In the genomic region with DNA sequence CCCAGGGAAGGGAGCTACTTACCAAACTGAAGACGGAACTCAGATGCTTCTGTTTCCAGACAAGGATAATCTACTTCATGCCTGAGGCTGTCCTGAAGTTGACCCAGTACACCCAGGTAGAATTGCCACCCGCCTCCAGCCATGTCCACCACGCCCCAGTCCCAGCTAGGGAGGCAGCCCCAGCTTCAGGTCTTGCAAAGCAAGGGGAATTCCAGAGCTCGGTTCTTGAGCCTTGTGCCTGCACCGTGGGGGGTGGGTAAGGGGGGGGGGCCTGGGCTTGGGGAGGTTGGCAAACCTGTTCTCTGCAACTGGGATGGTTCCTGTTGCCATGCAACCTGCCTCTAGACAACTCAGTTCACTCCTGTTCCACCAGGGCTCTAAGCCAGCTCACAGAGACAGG, we compare ENCODE assay signal across 14 mouse cellular contexts. TPM values are rescaled to one million over a fixed set of nuclear protein-coding genes. Genes with fewer than 3 reads are reported as not detected.
DNase-seq lines count a peak whose midpoint lies in the region; ATAC-seq and TF ChIP-seq lines count a peak whose summit lies in the region.
"Had no signal": no experiment of that assay in that cellular context is flagged by ENCODE, and none has a peak within 500 bp of the region (broad histone marks: within the 10 kb centered on the region; RNA-seq: fewer than 3 reads in every experiment).

No protein-coding gene starts in this region.

- H3K4me3 ChIP-seq in kidney, embryonic 15.5 days (replicated peaks) = peak overlapping the region; percentile 52
- H3K4me3 ChIP-seq in midbrain, embryonic 16.5 days (ENCODE audit: low read depth, low read length) = no peak overlapping the region
- no peak overlapping the region for H3K4me3 ChIP-seq in midbrain, embryonic 11.5 days (ENCODE audit: low read depth, low read length)
- no peak overlapping the region for H3K4me3 ChIP-seq in hindbrain, postnatal 0 days (ENCODE audit: low read length)
- peak overlapping the region; percentile 58; the same call in 1 of the 2 replicates for H3K4me3 ChIP-seq in stomach, embryonic 15.5 days (replicated peaks)

- no peaks in the 10 kb centered on the region for H3K36me3 ChIP-seq in kidney, embryonic 15.5 days
- H3K36me3 ChIP-seq in midbrain, embryonic 16.5 days (ENCODE audit: control insufficient read depth, insufficient read depth, low read length) = no peaks in the 10 kb centered on the region
- H3K36me3 ChIP-seq in midbrain, embryonic 11.5 days (ENCODE audit: control insufficient read depth, insufficient read depth, low read length) = no peaks in the 10 kb centered on the region
- no peaks in the 10 kb centered on the region for H3K36me3 ChIP-seq in hindbrain, postnatal 0 days (ENCODE audit: insufficient read depth, low read length)
- H3K36me3 ChIP-seq in stomach, embryonic 15.5 days = no peaks in the 10 kb centered on the region

- H3K27me3 ChIP-seq in kidney, embryonic 15.5 days = peaks cover 88% of the 10 kb centered on the region
- H3K27me3 ChIP-seq in midbrain, embryonic 16.5 days (ENCODE audit: control insufficient read depth, insufficient read depth, low read depth, low read length) = peaks cover 44% of the 10 kb centered on the region
- peaks cover 57% of the 10 kb centered on the region for H3K27me3 ChIP-seq in midbrain, embryonic 11.5 days (ENCODE audit: control insufficient read depth, insufficient read depth, low read length)
- H3K27me3 ChIP-seq in hindbrain, postnatal 0 days (ENCODE audit: insufficient read depth, low read length) = peaks cover 16% of the 10 kb centered on the region
- H3K27me3 ChIP-seq in stomach, embryonic 15.5 days (replicated peaks) = peaks cover 46% of the 10 kb centered on the region

- no peak for DNase-seq in kidney, postnatal 10 days
- DNase-seq in midbrain, embryonic 11.5 days (ENCODE audit: low spot score, missing footprints) = no peak
- no peak for DNase-seq in hindbrain, postnatal 0 days (ENCODE audit: low spot score)
- no peak for DNase-seq in thymus, postnatal 14 days
- no peak for DNase-seq in left cerebral cortex, postnatal 25 days (ENCODE audit: low spot score in 2 of 2)
- DNase-seq: cerebellum, adult 8-10 months; gastrocnemius, postnatal 25 days; kidney, postnatal 25 days; left cerebral cortex, postnatal 4 days; right cerebral cortex, postnatal 14 days had no signal

- no peak overlapping the region for H3K9ac ChIP-seq in kidney, embryonic 15.5 days
- H3K9ac ChIP-seq in midbrain, embryonic 16.5 days (ENCODE audit: low read depth, low read length) = no peak overlapping the region
- no peak overlapping the region for H3K9ac ChIP-seq in midbrain, embryonic 11.5 days (ENCODE audit: low read length)
- no peak overlapping the region for H3K9ac ChIP-seq in hindbrain, postnatal 0 days (replicated peaks; ENCODE audit: low read length)
- no peak overlapping the region for H3K9ac ChIP-seq in stomach, embryonic 15.5 days

- intact Hi-C loops in left cerebral cortex, postnatal 25 days (cut with DNase I) = loop anchor here (5.0 kb wide), 1 partner anchor 37 kb away; no protein-coding TSS in a partner anchor

- ATAC-seq in kidney, embryonic 15.5 days (replicated peaks; ENCODE audit: low FRiP score) = no peak
- no peak for ATAC-seq in midbrain, embryonic 16.5 days
- ATAC-seq in midbrain, embryonic 11.5 days (ENCODE audit: low FRiP score) = no peak
- no peak for ATAC-seq in hindbrain, postnatal 0 days
- ATAC-seq in stomach, embryonic 15.5 days (ENCODE audit: insufficient read depth, low FRiP score, low read depth) = no peak

- peaks cover 76% of the 10 kb centered on the region for H3K4me1 ChIP-seq in kidney, embryonic 15.5 days
- peaks cover 28% of the 10 kb centered on the region for H3K4me1 ChIP-seq in midbrain, embryonic 16.5 days (ENCODE audit: control insufficient read depth, insufficient read depth, low read length)
- peaks cover 26% of the 10 kb centered on the region for H3K4me1 ChIP-seq in midbrain, embryonic 11.5 days (ENCODE audit: control insufficient read depth, insufficient read depth, low read length)
- peaks cover 10% of the 10 kb centered on the region; the same call in 1 of the 2 replicates for H3K4me1 ChIP-seq in hindbrain, postnatal 0 days (ENCODE audit: insufficient read depth, low read length)
- H3K4me1 ChIP-seq in stomach, embryonic 15.5 days = peaks cover 33% of the 10 kb centered on the region

- no peak for TF ChIP-seq CTCF in hindbrain, postnatal 0 days (IDR thresholded peaks at IDR 0.05; ENCODE audit: low read depth)

- no peaks in the 10 kb centered on the region for H3K9me3 ChIP-seq in kidney, embryonic 15.5 days (replicated peaks)
- no peaks in the 10 kb centered on the region for H3K9me3 ChIP-seq in midbrain, embryonic 16.5 days (replicated peaks; ENCODE audit: control insufficient read depth, low read length, poor library complexity, severe bottlenecking)
- H3K9me3 ChIP-seq in midbrain, embryonic 11.5 days (ENCODE audit: control insufficient read depth, low read length) = no peaks in the 10 kb centered on the region
- H3K9me3 ChIP-seq in hindbrain, postnatal 0 days (ENCODE audit: low read length) = no peaks in the 10 kb centered on the region
- H3K9me3 ChIP-seq in stomach, embryonic 15.5 days = no peaks in the 10 kb centered on the region

- 36% methylated on average over 5 of the region's 5 CpGs for WGBS in kidney, embryonic 15.5 days
- 25% methylated on average over 5 of the region's 5 CpGs for WGBS in midbrain, embryonic 16.5 days
- 14% methylated on average over 5 of the region's 5 CpGs for WGBS in midbrain, embryonic 11.5 days
- 22% methylated on average over 5 of the region's 5 CpGs for WGBS in hindbrain, postnatal 0 days
- 30% methylated on average over 5 of the region's 5 CpGs for WGBS in stomach, embryonic 15.5 days

- H3K27ac ChIP-seq in kidney, embryonic 15.5 days = no peak overlapping the region
- H3K27ac ChIP-seq in midbrain, embryonic 16.5 days (ENCODE audit: low read length) = no peak overlapping the region
- H3K27ac ChIP-seq in midbrain, embryonic 11.5 days (ENCODE audit: low read depth, low read length) = no peak overlapping the region
- no peak overlapping the region for H3K27ac ChIP-seq in hindbrain, postnatal 0 days
- H3K27ac ChIP-seq in stomach, embryonic 15.5 days = no peak overlapping the region; the same call in 1 of the 2 replicates

- peak overlapping the region; percentile 78 for H3K4me2 ChIP-seq in kidney, embryonic 15.5 days
- H3K4me2 ChIP-seq in midbrain, embryonic 16.5 days (ENCODE audit: low read length) = peak overlapping the region; percentile 93; the same call in 1 of the 2 replicates
- H3K4me2 ChIP-seq in midbrain, embryonic 11.5 days = no peak overlapping the region
- H3K4me2 ChIP-seq in hindbrain, postnatal 0 days (ENCODE audit: low read depth, low read length) = peak overlapping the region; percentile 83; the same call in 1 of the 2 replicates
- peak overlapping the region; percentile 92; the same call in 1 of the 2 replicates for H3K4me2 ChIP-seq in stomach, embryonic 15.5 days

RNA-seq across cellular contexts. Expression of gene Wnt4, which starts 2.1 kb away (rescaled TPM):
- 10.6 and 10.9 TPM in 2 replicates for polyA plus RNA-seq in kidney, embryonic 15.5 days (2015; fragmentation: Nextera tagmentation; extraction: Ambion mirVana)
- 1.6 and 2.7 TPM in 2 replicates for polyA plus RNA-seq in midbrain, embryonic 16.5 days (2015; fragmentation: Nextera tagmentation; extraction: Ambion mirVana)
- polyA plus RNA-seq in midbrain, embryonic 11.5 days (2014; fragmentation: Nextera tagmentation; extraction: Ambion mirVana) = 1.0 and 1.4 TPM in 2 replicates
- total RNA-seq in hindbrain, postnatal 0 days (2014; rRNA removed) = 3.1 and 3.8 TPM in 2 replicates
- 3.2 and 3.4 TPM in 2 replicates for polyA plus RNA-seq in hindbrain, postnatal 0 days (2015; fragmentation: Nextera tagmentation; extraction: Ambion mirVana)
- 13.6 and 20.4 TPM in 2 replicates for polyA plus RNA-seq in stomach, embryonic 15.5 days (2015; fragmentation: Nextera tagmentation; extraction: Ambion mirVana)
- 10 to 100 TPM; 12.3 to 15.3 TPM for total RNA-seq in left cerebral cortex, postnatal 25 days (2021)
- total RNA-seq: MEL had no signal

Comparison
In these comparisons a context has a peak if more than half of its experiments do, and no peak if none do; other contexts are left out.
1. H3K4me3 ChIP-seq: peak in kidney, embryonic 15.5 days (single experiment) and stomach, embryonic 15.5 days (single experiment); none in midbrain, embryonic 16.5 days (single experiment), midbrain, embryonic 11.5 days (single experiment) and hindbrain, postnatal 0 days (single experiment).